Mouse (Mus musculus) heart, postnatal 0 days (tissue): ENCODE measurements around the gene Npc1l1. TPM values are rescaled to one million over a fixed set of nuclear protein-coding genes. Genes with fewer than 3 reads are reported as not detected.
A peak's percentile ranks its signal among the peaks of the same experiment; 100 is the strongest.

Source experiments
- ATAC-seq: fragments of 200-750 bp; cut with Nextera tagmentation; 2 replicates; pipeline ENCODE4 v1.8.0; 2017; ENCODE audit warnings: low read depth, moderate number of reproducible peaks, moderate library complexity; ENCODE audit not compliant: insufficient read depth
- DNase-seq: peaks from one replicate; pipeline ENCODE4 v3.0.0-alpha.2; 2016; ENCODE audit warnings: low spot score
- H3K27ac ChIP-seq: fragments of 300-500 bp; sonication (generic); 2 replicates; pipeline ENCODE4 v1.5.1; 2014; ENCODE audit warnings: low read depth, mild to moderate bottlenecking
- H3K27me3 ChIP-seq: fragments of 300-500 bp; sonication (generic); 2 replicates; pipeline ENCODE4 v1.6.1; 2014; ENCODE audit warnings: low read length, mixed read lengths; ENCODE audit not compliant: control insufficient read depth, insufficient read depth
- H3K36me3 ChIP-seq: fragments of 300-500 bp; sonication (generic); replicated peaks from 2 replicates; pipeline ENCODE4 v1.6.1; 2014; ENCODE audit warnings: low read length, mixed read lengths; ENCODE audit not compliant: control insufficient read depth, insufficient read depth
- H3K4me1 ChIP-seq: fragments of 300-500 bp; sonication (generic); 2 replicates; pipeline ENCODE4 v1.6.1; 2014; ENCODE audit warnings: antibody characterized with exemption; ENCODE audit not compliant: control insufficient read depth, insufficient read depth
- H3K4me2 ChIP-seq: fragments of 300-500 bp; sonication (generic); 2 replicates; pipeline ENCODE4 v1.6.1; 2014; ENCODE audit warnings: low read depth, mild to moderate bottlenecking, low read length, moderate library complexity
- H3K4me3 ChIP-seq: fragments of 300-500 bp; sonication (generic); 2 replicates; pipeline ENCODE4 v1.5.1; 2014; ENCODE audit warnings: low read depth, low read length
- H3K9ac ChIP-seq: fragments of 300-500 bp; sonication (generic); replicated peaks from 2 replicates; pipeline ENCODE4 v1.6.1; 2014; ENCODE audit warnings: low read depth, low read length, mixed read lengths
- H3K9me3 ChIP-seq: fragments of 300-500 bp; sonication (generic); replicated peaks from 2 replicates; pipeline ENCODE4 v1.6.1; 2016; ENCODE audit warnings: low read length; ENCODE audit not compliant: control insufficient read depth
- CTCF ChIP-seq: IDR thresholded peaks from 2 replicates; pipeline ENCODE4 v1.5.1; 2016; ENCODE audit warnings: antibody characterized with exemption, control low read depth, low read depth
- EP300 ChIP-seq: IDR thresholded peaks from 2 replicates; pipeline ENCODE4 v1.6.1; 2016; ENCODE audit warnings: antibody characterized with exemption, low read depth
- WGBS: fragments of 180-500 bp; shearing (Covaris S2); extraction: QIAGEN DNeasy Blood & Tissue Kit; methylation state at CpG from one replicate; pipeline ENCODE4 v1.1.7; 2014; 5-methylcytosine and 5-hydroxymethylcytosine counted together
- polyA plus RNA-seq: library from polyadenylated mRNA; unstranded; fragments of >200 nt; fragmentation: Nextera tagmentation; extraction: Ambion mirVana; gene quantifications from 2 replicates; pipeline ENCODE4 v1.2.1, GENCODE M21; 2015
- total RNA-seq: library from RNA; depleted of rRNA; stranded (reverse); fragments of >200 nt; gene quantifications from 2 replicates; pipeline ENCODE4 v1.2.3, GENCODE M21; 2014; ENCODE audit warnings: low replicate concordance; rRNA removed

Npc1l1 gene
- total RNA-seq (not detected in 2 replicates), polyA plus RNA-seq (0.04 TPM in 1 of 2 replicates, not detected in the other)

GRCm38 (mm10) chr11:6230012-6230411 is at the start of gene Npc1l1:
TSS of gene Npc1l1 (minus strand) at chr11:6230143.
- H3K27ac ChIP-seq = no peak within 1 kb of the TSS
- H3K9me3 ChIP-seq = 0 out of 2 replicates have a peak, but pooled peaks cover 1% of the 10 kb centered on the region
- H3K4me1 ChIP-seq = no peaks in the 10 kb centered on the region
- ATAC-seq (no peak), DNase-seq (no peak)
- no peaks in the 10 kb centered on the region for H3K27me3 ChIP-seq
- H3K9ac ChIP-seq = no peak within 1 kb of the TSS
- no peaks in the 10 kb centered on the region for H3K36me3 ChIP-seq
- no peak within 1 kb of the TSS for H3K4me2 ChIP-seq
- 68% methylated on average over 7 of the region's 7 CpGs for WGBS
- TF ChIP-seq EP300 (no peak), CTCF (no peak)
- no peak within 1 kb of the TSS for H3K4me3 ChIP-seq

GRCm38 (mm10) chr11:6276466-6276865 is 46.5 kb upstream of the Npc1l1 start:
- Histone ChIP-seq H3K4me3 (no peak overlapping the region), H3K9me3 (no peaks in the 10 kb centered on the region), H3K36me3 (peaks cover 10% of the 10 kb centered on the region), H3K4me2 (no peak overlapping the region), H3K27ac (no peak overlapping the region), H3K9ac (no peak overlapping the region), H3K4me1 (peaks cover 8% of the 10 kb centered on the region), H3K27me3 (no peaks in the 10 kb centered on the region)
- DNase-seq (no peak), ATAC-seq (no peak)
- TF ChIP-seq EP300 (no peak), CTCF (no peak)
- 68% methylated on average over 3 of the region's 3 CpGs for WGBS

- Histone ChIP-seq H3K36me3 (peaks cover 22% of the 10 kb centered on the region), H3K9ac (peak overlapping the region; percentile 81; the same call in 1 of the 2 replicates), H3K27ac (peak overlapping the region; percentile 73), H3K27me3 (no peaks in the 10 kb centered on the region), H3K9me3 (no peaks in the 10 kb centered on the region), H3K4me2 (peak overlapping the region; percentile 93), H3K4me1 (peaks cover 8% of the 10 kb centered on the region), H3K4me3 (peak overlapping the region; percentile 87)
- 21% methylated on average over 7 of the region's 7 CpGs for WGBS
- no peak for DNase-seq
- TF ChIP-seq CTCF = no peak
- no peak for TF ChIP-seq EP300
- no peak for ATAC-seq
Measured at GRCm38 (mm10) chr11:6275094-6275484, 45.1 kb upstream of the Npc1l1 start.

GRCm38 (mm10) chr11:6274387-6275093 is 44.6 kb upstream of the Npc1l1 start, which contains the start of gene Tmed4:
TSS of gene Tmed4 (minus strand) at chr11:6274870.
- peaks cover 8% of the 10 kb centered on the region for H3K4me1 ChIP-seq
- H3K27me3 ChIP-seq = no peaks in the 10 kb centered on the region
- peak within 1 kb of the TSS; percentile 81 for H3K9ac ChIP-seq
- peak within 1 kb of the TSS; percentile 93 for H3K4me2 ChIP-seq
- DNase-seq (peak; percentile 98), ATAC-seq (peak; percentile 97)
- 0% methylated on average over 39 of the region's 39 CpGs for WGBS
- no peaks in the 10 kb centered on the region for H3K9me3 ChIP-seq
- peak within 1 kb of the TSS; percentile 87 for H3K4me3 ChIP-seq
- peak; percentile 84 for TF ChIP-seq CTCF
- no peak for TF ChIP-seq EP300
- peak within 1 kb of the TSS; percentile 73 for H3K27ac ChIP-seq
- peaks cover 22% of the 10 kb centered on the region for H3K36me3 ChIP-seq

- Histone ChIP-seq H3K27ac (no peak overlapping the region), H3K9me3 (no peaks in the 10 kb centered on the region), H3K27me3 (no peaks in the 10 kb centered on the region), H3K36me3 (peaks cover 22% of the 10 kb centered on the region), H3K4me1 (peaks cover 8% of the 10 kb centered on the region), H3K9ac (peak overlapping the region; percentile 81; the same call in 1 of the 2 replicates), H3K4me3 (peak overlapping the region; percentile 87), H3K4me2 (peak overlapping the region; percentile 93)
- WGBS = 47% methylated on average over 11 of the region's 11 CpGs
- ATAC-seq = no peak
- DNase-seq = no peak
- no peak for TF ChIP-seq EP300
Measured at GRCm38 (mm10) chr11:6273607-6274006, 43.7 kb upstream of the Npc1l1 start.
